Mouse (Mus musculus) forebrain, embryonic 11.5 days (tissue): ENCODE results near the gene Klf1. TPM values are rescaled to one million over a fixed set of nuclear protein-coding genes. Genes with fewer than 3 reads are reported as not detected.

Experiments
- microRNA-seq: library from miRNA; unstranded; fragments of <30 nt; microRNA quantifications from one replicate; pipeline ENCODE4, GENCODE M21; 2016; ENCODE audit not compliant: insufficient number of aligned reads
- polyA plus RNA-seq: library from polyadenylated mRNA; unstranded; fragments of >200 nt; fragmentation: Nextera tagmentation; extraction: Ambion mirVana; gene quantifications from 2 replicates; pipeline ENCODE4 v1.2.1, GENCODE M21; 2014

Klf1 gene
- polyA plus RNA-seq, 1 experiment from 2014 or later, result 17.5 TPM

Small RNA genes lying within 50 kb of the gene (microRNA-seq; reads per million reads assigned to microRNA genes)
- gene Gm24197 (not detected), gene Mir7069 (5.9 reads per million)

Other genes with a start within 250 kb of the Klf1 start
- gene Ier2, start 239.1 kb upstream of the Klf1 start, polyA plus RNA-seq, result 67.3 and 68.7 TPM in 2 replicates
- gene Trmt1, start 215.6 kb upstream of the Klf1 start, polyA plus RNA-seq, result 52.7 and 72.3 TPM in 2 replicates
- 34.6 and 37.7 TPM in 2 replicates for gene Nacc1, start 214.1 kb upstream of the Klf1 start, polyA plus RNA-seq
- 5.0 and 5.7 TPM in 2 replicates for gene Lyl1, start 200.5 kb upstream of the Klf1 start, polyA plus RNA-seq
- gene G430095P16Rik, start 178.9 kb upstream of the Klf1 start, polyA plus RNA-seq, result 3.0 and 3.1 TPM in 2 replicates
- gene Nfix, start 101.6 kb upstream of the Klf1 start, polyA plus RNA-seq, result 7.7 and 8.9 TPM in 2 replicates
- gene Dand5, start 79.1 kb upstream of the Klf1 start, polyA plus RNA-seq, result 5.5 and 6.4 TPM in 2 replicates
- 41.0 and 44.3 TPM in 2 replicates for gene Gadd45gip1, start 70.4 kb upstream of the Klf1 start, polyA plus RNA-seq
- gene Rad23a, start 61.3 kb upstream of the Klf1 start, polyA plus RNA-seq, result 102 and 110 TPM in 2 replicates
- gene Calr, start 55.0 kb upstream of the Klf1 start, polyA plus RNA-seq, result 722 and 731 TPM in 2 replicates
- 112 and 120 TPM in 2 replicates for gene Farsa, start 44.9 kb upstream of the Klf1 start, polyA plus RNA-seq
- 86.2 and 87.8 TPM in 2 replicates for gene Syce2, start 29.8 kb upstream of the Klf1 start, polyA plus RNA-seq
- gene Gcdh, start 8.0 kb upstream of the Klf1 start, polyA plus RNA-seq, result 37.8 and 39.6 TPM in 2 replicates
- 7.2 and 9.5 TPM in 2 replicates for gene Dnase2a, start 6.6 kb downstream of the Klf1 start, polyA plus RNA-seq
- 14.2 and 15.9 TPM in 2 replicates for gene Mast1, start 35.4 kb downstream of the Klf1 start, polyA plus RNA-seq
- 0.19 and 0.36 TPM in 2 replicates for gene Rtbdn, start 45.1 kb downstream of the Klf1 start, polyA plus RNA-seq
- not detected in 2 replicates for gene Gm49661, start 67.5 kb downstream of the Klf1 start, polyA plus RNA-seq
- gene Prdx2, start 67.7 kb downstream of the Klf1 start, polyA plus RNA-seq, result 1,226 and 1,312 TPM in 2 replicates
- gene Rnaseh2a, start 67.8 kb downstream of the Klf1 start, polyA plus RNA-seq, result 128 and 147 TPM in 2 replicates
- 5.2 and 5.8 TPM in 2 replicates for gene Junb, start 76.8 kb downstream of the Klf1 start, polyA plus RNA-seq
- gene Hook2, start 88.7 kb downstream of the Klf1 start, polyA plus RNA-seq, result 14.8 and 15.5 TPM in 2 replicates
- not detected in 2 replicates for gene Best2, start 112.6 kb downstream of the Klf1 start, polyA plus RNA-seq
- gene Asna1, start 123.4 kb downstream of the Klf1 start, polyA plus RNA-seq, result 118 and 127 TPM in 2 replicates
- gene Trir, start 124.9 kb downstream of the Klf1 start, polyA plus RNA-seq, result 170 and 172 TPM in 2 replicates
- 19.9 and 27.2 TPM in 2 replicates for gene Tnpo2, start 135.0 kb downstream of the Klf1 start, polyA plus RNA-seq
- 23.8 and 33.8 TPM in 2 replicates for gene Fbxw9, start 158.1 kb downstream of the Klf1 start, polyA plus RNA-seq
- not detected in 2 replicates for gene Gm5741, start 166.1 kb downstream of the Klf1 start, polyA plus RNA-seq
- 63.5 and 68.5 TPM in 2 replicates for gene Dhps, start 169.8 kb downstream of the Klf1 start, polyA plus RNA-seq
- gene Wdr83os, start 178.8 kb downstream of the Klf1 start, polyA plus RNA-seq, result 123 and 125 TPM in 2 replicates
- 47.3 and 57.4 TPM in 2 replicates for gene Wdr83, start 179.4 kb downstream of the Klf1 start, polyA plus RNA-seq
- gene Man2b1, start 181.3 kb downstream of the Klf1 start, polyA plus RNA-seq, result 20.9 and 21.0 TPM in 2 replicates
- 1.1 and 1.3 TPM in 2 replicates for gene Zfp791, start 221.2 kb downstream of the Klf1 start, polyA plus RNA-seq
- gene Cks1brt, start 250.0 kb downstream of the Klf1 start, polyA plus RNA-seq, result not detected in 2 replicates